Mouse (Mus musculus): ENCODE measurements around the gene Dach1. TPM values are rescaled to one million over a fixed set of nuclear protein-coding genes. Genes with fewer than 3 reads are reported as not detected.
A peak's percentile ranks its signal among the peaks of the same experiment; 100 is the strongest.

The Dach1 gene
- polyA plus RNA-seq, 1 experiment from 2014 or later = 33.7 TPM

- Histone ChIP-seq H3K4me3 (ENCODE audit: low read depth, low read length) (no peak overlapping the region), H3K36me3 (ENCODE audit: control insufficient read depth, insufficient read depth, low read length) (no peaks in the 10 kb centered on the region), H3K27ac (ENCODE audit: low read depth, low read length) (no peak overlapping the region), H3K9me3 (ENCODE audit: control insufficient read depth, low read length) (no peaks in the 10 kb centered on the region), H3K4me2 (replicated peaks; ENCODE audit: low read depth, low read length) (no peak overlapping the region), H3K4me1 (replicated peaks; ENCODE audit: control insufficient read depth, insufficient read depth, low read length) (0 out of 2 replicates have a peak, but pooled peaks cover 3% of the 10 kb centered on the region), H3K9ac (ENCODE audit: low read depth, low read length) (no peak overlapping the region), H3K27me3 (ENCODE audit: control insufficient read depth, insufficient read depth, low read length) (no peaks in the 10 kb centered on the region)
- WGBS = 39% methylated on average over 4 of the region's 4 CpGs
- ATAC-seq (ENCODE audit: low FRiP score) (no peak), DNase-seq (ENCODE audit: low spot score) (no peak)
These were observed 35.0 kb downstream of the Dach1 start for GRCm38 (mm10) chr14:98134546-98134945.

GRCm38 (mm10) chr14:98123032-98123431 is 46.5 kb downstream of the Dach1 start:
- Histone ChIP-seq H3K4me1 (replicated peaks; ENCODE audit: control insufficient read depth, insufficient read depth, low read length) (no peaks in the 10 kb centered on the region), H3K9me3 (ENCODE audit: control insufficient read depth, low read length) (no peaks in the 10 kb centered on the region), H3K9ac (ENCODE audit: low read depth, low read length) (no peak overlapping the region), H3K27ac (ENCODE audit: low read depth, low read length) (no peak overlapping the region), H3K4me2 (replicated peaks; ENCODE audit: low read depth, low read length) (no peak overlapping the region), H3K4me3 (ENCODE audit: low read depth, low read length) (no peak overlapping the region), H3K36me3 (ENCODE audit: control insufficient read depth, insufficient read depth, low read length) (no peaks in the 10 kb centered on the region), H3K27me3 (ENCODE audit: control insufficient read depth, insufficient read depth, low read length) (no peaks in the 10 kb centered on the region)
- DNase-seq (ENCODE audit: low spot score) (no peak), ATAC-seq (ENCODE audit: low FRiP score) (no peak)
- WGBS = 77% methylated on average over 1 of the region's 1 CpGs

- H3K36me3 ChIP-seq (ENCODE audit: control insufficient read depth, insufficient read depth, low read length) = no peaks in the 10 kb centered on the region
- H3K4me1 ChIP-seq (replicated peaks; ENCODE audit: control insufficient read depth, insufficient read depth, low read length) = no peaks in the 10 kb centered on the region
- WGBS = 75% methylated on average over 1 of the region's 1 CpGs
- DNase-seq (ENCODE audit: low spot score) (no peak), ATAC-seq (ENCODE audit: low FRiP score) (no peak)
- no peak overlapping the region for H3K4me2 ChIP-seq (replicated peaks; ENCODE audit: low read depth, low read length)
- no peaks in the 10 kb centered on the region for H3K27me3 ChIP-seq (ENCODE audit: control insufficient read depth, insufficient read depth, low read length)
- no peaks in the 10 kb centered on the region for H3K9me3 ChIP-seq (ENCODE audit: control insufficient read depth, low read length)
- no peak overlapping the region for H3K9ac ChIP-seq (ENCODE audit: low read depth, low read length)
- H3K4me3 ChIP-seq (ENCODE audit: low read depth, low read length) = no peak overlapping the region
- no peak overlapping the region for H3K27ac ChIP-seq (ENCODE audit: low read depth, low read length)
These were observed 52.9 kb downstream of the Dach1 start for GRCm38 (mm10) chr14:98116627-98117026.

- H3K27ac ChIP-seq (ENCODE audit: low read depth, low read length) = no peak overlapping the region
- no peak overlapping the region for H3K4me3 ChIP-seq (ENCODE audit: low read depth, low read length)
- no peaks in the 10 kb centered on the region for H3K27me3 ChIP-seq (ENCODE audit: control insufficient read depth, insufficient read depth, low read length)
- no peaks in the 10 kb centered on the region for H3K36me3 ChIP-seq (ENCODE audit: control insufficient read depth, insufficient read depth, low read length)
- 77% methylated on average over 1 of the region's 1 CpGs for WGBS
- H3K9ac ChIP-seq (ENCODE audit: low read depth, low read length) = no peak overlapping the region
- H3K9me3 ChIP-seq (ENCODE audit: control insufficient read depth, low read length) = no peaks in the 10 kb centered on the region
- H3K4me1 ChIP-seq (replicated peaks; ENCODE audit: control insufficient read depth, insufficient read depth, low read length) = no peaks in the 10 kb centered on the region
- no peak overlapping the region for H3K4me2 ChIP-seq (replicated peaks; ENCODE audit: low read depth, low read length)
- ATAC-seq (ENCODE audit: low FRiP score) (no peak), DNase-seq (ENCODE audit: low spot score) (no peak)
These were observed 56.5 kb downstream of the Dach1 start for GRCm38 (mm10) chr14:98113106-98113505.

GRCm38 (mm10) chr14:98109929-98110328 is 59.6 kb downstream of the Dach1 start:
- no peaks in the 10 kb centered on the region for H3K36me3 ChIP-seq (ENCODE audit: control insufficient read depth, insufficient read depth, low read length)
- no peaks in the 10 kb centered on the region for H3K27me3 ChIP-seq (ENCODE audit: control insufficient read depth, insufficient read depth, low read length)
- no peaks in the 10 kb centered on the region for H3K4me1 ChIP-seq (replicated peaks; ENCODE audit: control insufficient read depth, insufficient read depth, low read length)
- no peak overlapping the region for H3K9ac ChIP-seq (ENCODE audit: low read depth, low read length)
- no peaks in the 10 kb centered on the region for H3K9me3 ChIP-seq (ENCODE audit: control insufficient read depth, low read length)
- WGBS = 94% methylated on average over 2 of the region's 2 CpGs
- no peak overlapping the region for H3K4me3 ChIP-seq (ENCODE audit: low read depth, low read length)
- no peak for ATAC-seq (ENCODE audit: low FRiP score)
- DNase-seq (ENCODE audit: low spot score) = no peak
- no peak overlapping the region for H3K27ac ChIP-seq (ENCODE audit: low read depth, low read length)
- H3K4me2 ChIP-seq (replicated peaks; ENCODE audit: low read depth, low read length) = no peak overlapping the region

GRCm38 (mm10) chr14:98108764-98109163 is 60.8 kb downstream of the Dach1 start:
- Histone ChIP-seq H3K4me3 (ENCODE audit: low read depth, low read length) (no peak overlapping the region), H3K27me3 (ENCODE audit: control insufficient read depth, insufficient read depth, low read length) (no peaks in the 10 kb centered on the region), H3K9ac (ENCODE audit: low read depth, low read length) (no peak overlapping the region), H3K4me2 (replicated peaks; ENCODE audit: low read depth, low read length) (no peak overlapping the region), H3K4me1 (replicated peaks; ENCODE audit: control insufficient read depth, insufficient read depth, low read length) (no peaks in the 10 kb centered on the region), H3K9me3 (ENCODE audit: control insufficient read depth, low read length) (no peaks in the 10 kb centered on the region), H3K27ac (ENCODE audit: low read depth, low read length) (0 out of 2 replicates have a peak overlapping the region, but pooled peaks have one; percentile 47), H3K36me3 (ENCODE audit: control insufficient read depth, insufficient read depth, low read length) (no peaks in the 10 kb centered on the region)
- ATAC-seq (ENCODE audit: low FRiP score) (peak; percentile 52; the same call in 1 of the 2 replicates), DNase-seq (ENCODE audit: low spot score) (peak; percentile 26)
- 28% methylated on average over 3 of the region's 3 CpGs for WGBS

- Histone ChIP-seq H3K4me2 (replicated peaks; ENCODE audit: low read depth, low read length) (no peak overlapping the region), H3K4me3 (ENCODE audit: low read depth, low read length) (no peak overlapping the region), H3K27me3 (ENCODE audit: control insufficient read depth, insufficient read depth, low read length) (no peaks in the 10 kb centered on the region), H3K9me3 (ENCODE audit: control insufficient read depth, low read length) (no peaks in the 10 kb centered on the region), H3K36me3 (ENCODE audit: control insufficient read depth, insufficient read depth, low read length) (no peaks in the 10 kb centered on the region), H3K27ac (ENCODE audit: low read depth, low read length) (no peak overlapping the region), H3K4me1 (replicated peaks; ENCODE audit: control insufficient read depth, insufficient read depth, low read length) (no peaks in the 10 kb centered on the region), H3K9ac (ENCODE audit: low read depth, low read length) (no peak overlapping the region)
- DNase-seq (ENCODE audit: low spot score) (no peak), ATAC-seq (ENCODE audit: low FRiP score) (no peak)
These were observed 63.4 kb downstream of the Dach1 start for GRCm38 (mm10) chr14:98106208-98106607.

GRCm38 (mm10) chr14:98104314-98104955 is 65.1 kb downstream of the Dach1 start:
- peak; percentile 67 for ATAC-seq (ENCODE audit: low FRiP score)
- 68% methylated on average over 10 of the region's 10 CpGs for WGBS

GRCm38 (mm10) chr14:98095229-98095628 is 74.3 kb downstream of the Dach1 start:
- Histone ChIP-seq H3K4me3 (ENCODE audit: low read depth, low read length) (no peak overlapping the region), H3K9ac (ENCODE audit: low read depth, low read length) (no peak overlapping the region), H3K4me2 (replicated peaks; ENCODE audit: low read depth, low read length) (no peak overlapping the region), H3K9me3 (ENCODE audit: control insufficient read depth, low read length) (no peaks in the 10 kb centered on the region), H3K4me1 (replicated peaks; ENCODE audit: control insufficient read depth, insufficient read depth, low read length) (no peaks in the 10 kb centered on the region), H3K27ac (ENCODE audit: low read depth, low read length) (no peak overlapping the region), H3K27me3 (ENCODE audit: control insufficient read depth, insufficient read depth, low read length) (no peaks in the 10 kb centered on the region), H3K36me3 (ENCODE audit: control insufficient read depth, insufficient read depth, low read length) (no peaks in the 10 kb centered on the region)
- DNase-seq (ENCODE audit: low spot score) (no peak), ATAC-seq (ENCODE audit: low FRiP score) (peak; percentile 33; the same call in 1 of the 2 replicates)
- WGBS = 25% methylated on average over 4 of the region's 4 CpGs

More at GRCm38 (mm10) chr14:98104314-98104955, 65.1 kb downstream of the Dach1 start:
- Histone ChIP-seq H3K4me1 (replicated peaks; ENCODE audit: control insufficient read depth, insufficient read depth, low read length) (no peaks in the 10 kb centered on the region), H3K4me2 (replicated peaks; ENCODE audit: low read depth, low read length) (no peak overlapping the region), H3K4me3 (ENCODE audit: low read depth, low read length) (no peak overlapping the region), H3K27ac (ENCODE audit: low read depth, low read length) (no peak overlapping the region), H3K9me3 (ENCODE audit: control insufficient read depth, low read length) (no peaks in the 10 kb centered on the region), H3K9ac (ENCODE audit: low read depth, low read length) (no peak overlapping the region), H3K27me3 (ENCODE audit: control insufficient read depth, insufficient read depth, low read length) (no peaks in the 10 kb centered on the region), H3K36me3 (ENCODE audit: control insufficient read depth, insufficient read depth, low read length) (no peaks in the 10 kb centered on the region)
- no peak for DNase-seq (ENCODE audit: low spot score)
